Mouse (Mus musculus): ENCODE results near the gene Cep41. TPM values are rescaled to one million over a fixed set of nuclear protein-coding genes. Genes with fewer than 3 reads are reported as not detected.

Gene Cep41
- polyA plus RNA-seq, 1 experiment from 2014 or later: 19.8 TPM

- WGBS: 65% methylated on average over 12 of the region's 12 CpGs
- no peaks in the 10 kb centered on the region for H3K36me3 ChIP-seq
- H3K27me3 ChIP-seq (ENCODE audit: low read depth, poor library complexity, severe bottlenecking): no peaks in the 10 kb centered on the region
- H3K4me1 ChIP-seq: peaks cover 46% of the 10 kb centered on the region
- H3K9me3 ChIP-seq (replicated peaks): peaks cover 12% of the 10 kb centered on the region
- no peak overlapping the region for H3K27ac ChIP-seq (replicated peaks)
- no peak for DNase-seq (ENCODE audit: low spot score)
- H3K4me3 ChIP-seq: no peak overlapping the region
Measured at GRCm38 (mm10) chr6:30730301-30730971, 36.9 kb upstream of the Cep41 start.

- whole genome bisulfite sequencing: 60% methylated on average over 7 of the region's 7 CpGs
- peak within 1 kb of the TSS; percentile 84 for H3K27ac ChIP-seq (replicated peaks)
Measured at GRCm38 (mm10) chr6:30723331-30723730, 29.8 kb upstream of the Cep41 start, which contains the start of gene Mest. Gene Mest, plus strand, starts transcription at chr6:30723547.

GRCm38 (mm10) chr6:30722385-30723164 is 29.0 kb upstream of the Cep41 start:
- peak; percentile 59 for DNase-seq (ENCODE audit: low spot score)
- Histone ChIP-seq H3K27me3 (ENCODE audit: low read depth, poor library complexity, severe bottlenecking) (no peaks in the 10 kb centered on the region), H3K27ac (replicated peaks) (peak overlapping the region; percentile 84), H3K9me3 (replicated peaks) (no peaks in the 10 kb centered on the region), H3K36me3 (no peaks in the 10 kb centered on the region), H3K4me1 (peaks cover 39% of the 10 kb centered on the region), H3K4me3 (no peak overlapping the region)
- 45% methylated on average over 4 of the region's 4 CpGs for WGBS

More at GRCm38 (mm10) chr6:30723331-30723730, 29.8 kb upstream of the Cep41 start, which contains the start of gene Mest:
- no peaks in the 10 kb centered on the region for H3K27me3 ChIP-seq (ENCODE audit: low read depth, poor library complexity, severe bottlenecking)
- no peaks in the 10 kb centered on the region for H3K9me3 ChIP-seq (replicated peaks)
- peaks cover 39% of the 10 kb centered on the region for H3K4me1 ChIP-seq
- DNase-seq (ENCODE audit: low spot score): no peak
- no peaks in the 10 kb centered on the region for H3K36me3 ChIP-seq
- H3K4me3 ChIP-seq: no peak within 1 kb of the TSS

GRCm38 (mm10) chr6:30716796-30717195 is 23.2 kb upstream of the Cep41 start:
- Histone ChIP-seq H3K4me1 (peaks cover 26% of the 10 kb centered on the region), H3K4me3 (no peak overlapping the region), H3K36me3 (no peaks in the 10 kb centered on the region), H3K9me3 (replicated peaks) (no peaks in the 10 kb centered on the region), H3K27ac (replicated peaks) (no peak overlapping the region), H3K27me3 (ENCODE audit: low read depth, poor library complexity, severe bottlenecking) (no peaks in the 10 kb centered on the region)
- DNase-seq (ENCODE audit: low spot score): no peak
- 90% methylated on average over 7 of the region's 7 CpGs for WGBS

- no peak overlapping the region for H3K27ac ChIP-seq (replicated peaks)
- no peaks in the 10 kb centered on the region for H3K27me3 ChIP-seq (ENCODE audit: low read depth, poor library complexity, severe bottlenecking)
- H3K36me3 ChIP-seq: no peaks in the 10 kb centered on the region
- H3K9me3 ChIP-seq (replicated peaks): no peaks in the 10 kb centered on the region
- no peak overlapping the region for H3K4me3 ChIP-seq
- no peak for DNase-seq (ENCODE audit: low spot score)
- peaks cover 29% of the 10 kb centered on the region for H3K4me1 ChIP-seq
- 88% methylated on average over 5 of the region's 5 CpGs for WGBS
Measured at GRCm38 (mm10) chr6:30714891-30715471, 21.4 kb upstream of the Cep41 start.

- Histone ChIP-seq H3K4me3 (no peak overlapping the region), H3K36me3 (no peaks in the 10 kb centered on the region), H3K27ac (replicated peaks) (peak overlapping the region; percentile 34; the same call in 1 of the 2 replicates), H3K4me1 (peaks cover 40% of the 10 kb centered on the region), H3K27me3 (ENCODE audit: low read depth, poor library complexity, severe bottlenecking) (no peaks in the 10 kb centered on the region), H3K9me3 (replicated peaks) (no peaks in the 10 kb centered on the region)
- 89% methylated on average over 11 of the region's 11 CpGs for WGBS
- no peak for DNase-seq (ENCODE audit: low spot score)
Measured at GRCm38 (mm10) chr6:30713896-30714295, 20.3 kb upstream of the Cep41 start.

GRCm38 (mm10) chr6:30713455-30713854 is 19.9 kb upstream of the Cep41 start:
- H3K4me1 ChIP-seq: peaks cover 40% of the 10 kb centered on the region
- no peaks in the 10 kb centered on the region for H3K36me3 ChIP-seq
- no peak overlapping the region for H3K4me3 ChIP-seq
- H3K27ac ChIP-seq (replicated peaks): peak overlapping the region; percentile 34; the same call in 1 of the 2 replicates
- WGBS: 88% methylated on average over 6 of the region's 6 CpGs
- no peak for DNase-seq (ENCODE audit: low spot score)
- no peaks in the 10 kb centered on the region for H3K9me3 ChIP-seq (replicated peaks)
- H3K27me3 ChIP-seq (ENCODE audit: low read depth, poor library complexity, severe bottlenecking): no peaks in the 10 kb centered on the region

- peaks cover 44% of the 10 kb centered on the region for H3K4me1 ChIP-seq
Measured at GRCm38 (mm10) chr6:30712484-30712883, 18.9 kb upstream of the Cep41 start.

GRCm38 (mm10) chr6:30711365-30711763 is 17.8 kb upstream of the Cep41 start:
- Histone ChIP-seq H3K27me3 (ENCODE audit: low read depth, poor library complexity, severe bottlenecking) (no peaks in the 10 kb centered on the region), H3K4me1 (peaks cover 51% of the 10 kb centered on the region), H3K9me3 (replicated peaks) (no peaks in the 10 kb centered on the region), H3K36me3 (no peaks in the 10 kb centered on the region), H3K4me3 (no peak overlapping the region), H3K27ac (replicated peaks) (no peak overlapping the region)
- 78% methylated on average over 10 of the region's 10 CpGs for WGBS
- no peak for DNase-seq (ENCODE audit: low spot score)

More at GRCm38 (mm10) chr6:30712484-30712883, 18.9 kb upstream of the Cep41 start:
- Histone ChIP-seq H3K9me3 (replicated peaks) (no peaks in the 10 kb centered on the region), H3K36me3 (no peaks in the 10 kb centered on the region), H3K27ac (replicated peaks) (peak overlapping the region; percentile 50; the same call in 1 of the 2 replicates), H3K27me3 (ENCODE audit: low read depth, poor library complexity, severe bottlenecking) (no peaks in the 10 kb centered on the region), H3K4me3 (no peak overlapping the region)
- no peak for DNase-seq (ENCODE audit: low spot score)
- 76% methylated on average over 7 of the region's 7 CpGs for WGBS

- H3K27ac ChIP-seq (replicated peaks): peak overlapping the region; percentile 53
Measured at GRCm38 (mm10) chr6:30710371-30711364, 17.1 kb upstream of the Cep41 start.

GRCm38 (mm10) chr6:30709115-30709514 is 15.6 kb upstream of the Cep41 start:
- H3K4me1 ChIP-seq: peaks cover 50% of the 10 kb centered on the region
- no peaks in the 10 kb centered on the region for H3K27me3 ChIP-seq (ENCODE audit: low read depth, poor library complexity, severe bottlenecking)
- DNase-seq (ENCODE audit: low spot score): no peak
- WGBS: 39% methylated on average over 6 of the region's 6 CpGs
- no peak overlapping the region for H3K4me3 ChIP-seq
- no peaks in the 10 kb centered on the region for H3K9me3 ChIP-seq (replicated peaks)
- H3K36me3 ChIP-seq: no peaks in the 10 kb centered on the region
- H3K27ac ChIP-seq (replicated peaks): peak overlapping the region; percentile 70

More at GRCm38 (mm10) chr6:30710371-30711364, 17.1 kb upstream of the Cep41 start:
- H3K4me1 ChIP-seq: peaks cover 50% of the 10 kb centered on the region
- H3K27me3 ChIP-seq (ENCODE audit: low read depth, poor library complexity, severe bottlenecking): no peaks in the 10 kb centered on the region
- DNase-seq (ENCODE audit: low spot score): no peak
- H3K36me3 ChIP-seq: no peaks in the 10 kb centered on the region
- no peaks in the 10 kb centered on the region for H3K9me3 ChIP-seq (replicated peaks)
- WGBS: 68% methylated on average over 25 of the region's 25 CpGs
- no peak overlapping the region for H3K4me3 ChIP-seq
